Mouse (Mus musculus) midbrain, embryonic 14.5 days (tissue): ENCODE data around the gene Gm13212. TPM values are rescaled to one million over a fixed set of nuclear protein-coding genes. Genes with fewer than 3 reads are reported as not detected.

Experiments
- polyA plus RNA-seq: library from polyadenylated mRNA; unstranded; fragments of >200 nt; fragmentation: Nextera tagmentation; extraction: Ambion mirVana; gene quantifications from 2 replicates; pipeline ENCODE4 v1.2.1, GENCODE M21; 2014

Gene Gm13212
- polyA plus RNA-seq, 1 experiment from 2014 or later = 0.20 TPM

Other genes with a start within 250 kb of the Gm13212 start
- gene Zfp990, start 74.4 kb upstream of the Gm13212 start, polyA plus RNA-seq = 0.13 TPM in 1 of 2 replicates, not detected in the other
- gene Zfp980, start 85.5 kb downstream of the Gm13212 start, polyA plus RNA-seq = not detected in 2 replicates